Mouse (Mus musculus) spleen, adult 2 months (tissue): ENCODE data around the gene Lmtk2. TPM values are rescaled to one million over a fixed set of nuclear protein-coding genes. Genes with fewer than 3 reads are reported as not detected.

Source experiments
- DNase-seq, 2 experiments: peaks; one replicate each; pipeline versions ENCODE4 v3.0.0 to v3.0.0-alpha.2; 2012 to 2021; ENCODE audit warnings: low spot score in 2 of 2, low read depth in 1 of 2
- H3K27ac ChIP-seq: fragments of 200-500 bp; 2 replicates; pipeline ENCODE4 v1.5.1; 2012; ENCODE audit warnings: low read length, inconsistent platforms; ENCODE audit not compliant: insufficient read depth
- H3K27me3 ChIP-seq: fragments of 200-500 bp; 2 replicates; pipeline ENCODE4 v1.6.1; 2012; ENCODE audit warnings: mild to moderate bottlenecking, moderate library complexity, low read length, inconsistent platforms; ENCODE audit not compliant: control insufficient read depth, insufficient read depth
- H3K36me3 ChIP-seq: fragments of 200-500 bp; 2 replicates; pipeline ENCODE4 v1.6.1; 2012; ENCODE audit warnings: mild to moderate bottlenecking, low read length, inconsistent platforms; ENCODE audit not compliant: control insufficient read depth, insufficient read depth
- H3K4me1 ChIP-seq: fragments of 200-500 bp; 2 replicates; pipeline ENCODE4 v1.6.1; 2011; ENCODE audit warnings: inconsistent platforms; ENCODE audit not compliant: control insufficient read depth, insufficient read depth, insufficient read length
- H3K4me3 ChIP-seq: fragments of 200-500 bp; 2 replicates; pipeline ENCODE4 v1.5.1; 2011; ENCODE audit warnings: mild to moderate bottlenecking, inconsistent platforms; ENCODE audit not compliant: insufficient read depth, insufficient read length; ENCODE audit errors: extremely low read depth
- CTCF ChIP-seq: fragments of 200-500 bp; IDR thresholded peaks from 2 replicates; pipeline ENCODE4 v1.5.1; 2011; ENCODE audit warnings: mild to moderate bottlenecking, inconsistent platforms; ENCODE audit not compliant: insufficient read depth, insufficient read length, insufficient replicate concordance; ENCODE audit errors: extremely low read depth
- POLR2A ChIP-seq: fragments of 200-500 bp; IDR thresholded peaks from 2 replicates; pipeline ENCODE4 v1.6.1; 2011; ENCODE audit warnings: low read depth, low read length, inconsistent platforms
- WGBS: fragments of 180-500 bp; shearing (Covaris S2); methylation state at CpG from one replicate; pipeline ENCODE4 v1.1.7; 2018; 5-methylcytosine and 5-hydroxymethylcytosine counted together
- polyA plus RNA-seq: library from polyadenylated mRNA; depleted of rRNA; stranded (reverse); fragments of >200 nt; gene quantifications from 2 replicates; pipeline ENCODE4 v1.2.3, GENCODE M21; 2012

The Lmtk2 gene
- polyA plus RNA-seq, 1 experiment, result 10.0 TPM

GRCm38 (mm10) chr5:144105471-144106129 lies 5.4 kb downstream of the Lmtk2 start:
- Histone ChIP-seq H3K36me3 (no peaks in the 10 kb centered on the region), H3K27ac (no peak overlapping the region), H3K4me1 (no peaks in the 10 kb centered on the region), H3K27me3 (no peaks in the 10 kb centered on the region), H3K4me3 (no peak overlapping the region)
- TF ChIP-seq CTCF (no peak), POLR2A (no peak)
- WGBS, result 74% methylated on average over 6 of the region's 6 CpGs
- no peak for DNase-seq

- Histone ChIP-seq H3K4me3 (no peak overlapping the region), H3K36me3 (no peaks in the 10 kb centered on the region), H3K27ac (no peak overlapping the region), H3K27me3 (no peaks in the 10 kb centered on the region), H3K4me1 (no peaks in the 10 kb centered on the region)
- no peak for DNase-seq
- no peak for TF ChIP-seq POLR2A
- TF ChIP-seq CTCF, result no peak
- 81% methylated on average over 3 of the region's 3 CpGs for WGBS
Observed at GRCm38 (mm10) chr5:144106130-144106510, 5.9 kb downstream of the Lmtk2 start.

GRCm38 (mm10) chr5:144109201-144109600 lies 9.0 kb downstream of the Lmtk2 start:
- no peaks in the 10 kb centered on the region for H3K27me3 ChIP-seq
- no peak for TF ChIP-seq POLR2A
- DNase-seq, result no peak
- H3K4me3 ChIP-seq, result no peak overlapping the region
- no peaks in the 10 kb centered on the region for H3K36me3 ChIP-seq
- no peaks in the 10 kb centered on the region; the same call in 1 of the 2 replicates for H3K4me1 ChIP-seq
- WGBS, result 77% methylated on average over 8 of the region's 8 CpGs
- no peak overlapping the region for H3K27ac ChIP-seq

GRCm38 (mm10) chr5:144112574-144113438 lies 12.6 kb downstream of the Lmtk2 start:
- DNase-seq, result no peak
- H3K27ac ChIP-seq, result no peak overlapping the region
- no peaks in the 10 kb centered on the region for H3K27me3 ChIP-seq
- H3K4me3 ChIP-seq, result no peak overlapping the region
- H3K4me1 ChIP-seq, result no peaks in the 10 kb centered on the region; the same call in 1 of the 2 replicates
- no peaks in the 10 kb centered on the region for H3K36me3 ChIP-seq
- 89% methylated on average over 11 of the region's 11 CpGs for WGBS
- TF ChIP-seq POLR2A (no peak), CTCF (no peak)

GRCm38 (mm10) chr5:144114068-144114467 lies 13.8 kb downstream of the Lmtk2 start:
- Histone ChIP-seq H3K4me1 (no peaks in the 10 kb centered on the region; the same call in 1 of the 2 replicates), H3K36me3 (no peaks in the 10 kb centered on the region), H3K27me3 (no peaks in the 10 kb centered on the region), H3K27ac (no peak overlapping the region), H3K4me3 (no peak overlapping the region)
- DNase-seq, result no peak
- no peak for TF ChIP-seq CTCF
- no peak for TF ChIP-seq POLR2A
- WGBS, result 72% methylated on average over 2 of the region's 2 CpGs

GRCm38 (mm10) chr5:144114970-144115627 lies 14.9 kb downstream of the Lmtk2 start:
- no peak for DNase-seq
- Histone ChIP-seq H3K27ac (no peak overlapping the region), H3K4me3 (no peak overlapping the region), H3K4me1 (no peaks in the 10 kb centered on the region; the same call in 1 of the 2 replicates), H3K36me3 (no peaks in the 10 kb centered on the region), H3K27me3 (no peaks in the 10 kb centered on the region)
- 58% methylated on average over 5 of the region's 5 CpGs for WGBS
- TF ChIP-seq POLR2A (no peak), CTCF (no peak)

- 94% methylated on average over 2 of the region's 2 CpGs for WGBS
- TF ChIP-seq CTCF (no peak), POLR2A (no peak)
- no peak overlapping the region for H3K27ac ChIP-seq
Observed at GRCm38 (mm10) chr5:144115628-144115977, 15.4 kb downstream of the Lmtk2 start.

More at GRCm38 (mm10) chr5:144115628-144115977, 15.4 kb downstream of the Lmtk2 start:
- no peak overlapping the region for H3K4me3 ChIP-seq
- peaks cover under 1% of the 10 kb centered on the region; the same call in 1 of the 2 replicates for H3K4me1 ChIP-seq
- DNase-seq, result no peak
- H3K27me3 ChIP-seq, result no peaks in the 10 kb centered on the region
- H3K36me3 ChIP-seq, result no peaks in the 10 kb centered on the region
